Mouse (Mus musculus) left cerebral cortex, adult 2 months (tissue): ENCODE measurements around the gene Parp11. TPM values are rescaled to one million over a fixed set of nuclear protein-coding genes. Genes with fewer than 3 reads are reported as not detected.

ENCODE experiments used
- DNase-seq, 2 experiments: peaks; one replicate each; pipeline ENCODE4 v3.0.0; 2021 to 2022; ENCODE audit warnings: low spot score in 2 of 2, mixed read lengths in 1 of 2; ENCODE audit errors: extremely low spot score in 1 of 2
- H3K27ac ChIP-seq: fragments of 200-600 bp; 2 replicates; pipeline ENCODE4 v1.8.1; 2022
- H3K4me3 ChIP-seq: fragments of 200-600 bp; 2 replicates; pipeline ENCODE4 v1.8.1; 2022
- CTCF ChIP-seq: fragments of 200-600 bp; IDR thresholded peaks from 2 replicates; pipeline ENCODE4 v1.8.1; 2022; ENCODE audit warnings: antibody characterized with exemption, mild to moderate bottlenecking, moderate library complexity
- intact Hi-C: fragments of 180-260 bp; cut with DNase I; formaldehyde crosslinking; loops from one replicate; pipeline ENCODE4 v1.15.1; 2025
- total RNA-seq, 2 experiments: library from RNA; stranded (reverse); gene quantifications; 2 replicates each; pipeline ENCODE4 v1.2.3; 2021

The Parp11 gene
- total RNA-seq, 2 experiments from 2014 or later, result 32.8 to 34.7 TPM

GRCm38 (mm10) chr6:127466749-127467310 is 20.2 kb downstream of the Parp11 start:
- no peak overlapping the region for H3K4me3 ChIP-seq
- intact Hi-C loops, result no loop called here
- no peak for TF ChIP-seq CTCF
- no peak overlapping the region for H3K27ac ChIP-seq
- no peak for DNase-seq

DNA sequence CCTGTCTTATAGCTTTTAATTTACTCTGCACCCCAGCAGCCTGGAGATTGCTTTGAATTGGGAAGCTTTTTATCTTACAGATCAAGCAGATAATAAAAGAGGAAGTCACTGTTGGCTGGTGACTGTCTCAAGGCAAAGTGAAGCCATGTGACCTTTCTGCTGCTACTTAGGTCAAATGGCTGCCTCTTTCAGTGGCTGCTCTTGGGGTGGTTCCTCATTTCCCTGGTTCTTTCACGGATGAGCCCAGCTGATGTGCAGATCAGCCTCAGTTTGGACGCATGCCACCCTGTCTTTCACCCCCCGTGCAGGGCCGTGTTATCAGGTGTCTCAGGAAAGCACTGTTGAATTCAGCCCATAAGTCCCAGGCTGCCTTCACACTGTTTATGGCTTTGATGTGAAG is 25.4 kb downstream of the Parp11 start:
- no peak overlapping the region for H3K4me3 ChIP-seq
- H3K27ac ChIP-seq, result no peak overlapping the region
- no peak for TF ChIP-seq CTCF
- intact Hi-C loops, result no loop called here
- no peak for DNase-seq

GRCm38 (mm10) chr6:127473961-127474360 is 27.3 kb downstream of the Parp11 start:
- DNase-seq, result no peak
- no peak for TF ChIP-seq CTCF
- intact Hi-C loops, result no loop called here
- H3K4me3 ChIP-seq, result no peak overlapping the region
- H3K27ac ChIP-seq, result no peak overlapping the region

DNA sequence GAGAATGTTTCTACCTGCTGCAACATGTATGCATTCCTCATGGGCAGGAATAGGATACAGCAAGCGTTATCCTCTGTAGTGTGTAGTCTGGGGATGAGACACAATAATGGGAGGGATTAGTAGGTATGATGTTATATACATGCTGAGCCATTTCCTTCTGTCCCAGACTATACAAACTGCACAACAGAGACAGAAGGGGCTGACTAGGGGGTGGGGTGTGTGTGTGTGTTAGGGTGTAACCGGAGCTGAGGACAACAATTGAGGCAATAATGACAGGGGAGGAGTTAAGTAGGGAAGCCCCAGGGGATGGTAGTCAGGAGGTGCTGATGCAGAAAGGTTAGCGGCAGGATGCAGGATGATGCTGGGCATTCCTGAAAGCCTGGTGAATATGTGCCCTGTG is 28.6 kb downstream of the Parp11 start:
- H3K4me3 ChIP-seq, result no peak overlapping the region
- no peak for TF ChIP-seq CTCF
- no peak overlapping the region for H3K27ac ChIP-seq
- intact Hi-C loops, result no loop called here
- DNase-seq, result no peak

DNA sequence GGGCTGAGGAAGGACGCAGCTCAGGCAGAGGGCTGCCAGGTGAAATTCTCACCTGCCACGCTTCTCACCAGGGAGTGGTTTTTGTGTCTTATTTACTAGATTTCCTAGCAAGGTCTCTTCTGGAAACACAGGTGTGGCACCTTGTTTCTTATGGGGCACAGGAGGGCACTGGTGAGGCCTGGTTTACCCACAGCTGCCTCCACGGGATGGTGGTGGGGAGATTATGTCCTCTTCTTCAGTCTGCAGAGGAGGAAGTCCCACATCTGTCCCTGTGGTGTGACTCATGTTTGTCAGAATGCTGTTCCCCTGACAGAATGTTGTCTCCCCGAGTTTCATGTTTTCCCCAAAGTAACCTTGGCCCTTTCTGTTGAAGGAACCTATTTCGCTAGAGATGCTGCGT is 44.4 kb downstream of the Parp11 start:
- intact Hi-C loops, result no loop called here

GRCm38 (mm10) chr6:127492561-127492960 is 45.9 kb downstream of the Parp11 start:
- Histone ChIP-seq H3K4me3 (no peak overlapping the region), H3K27ac (no peak overlapping the region)
- no peak for TF ChIP-seq CTCF
- DNase-seq, result no peak
- intact Hi-C loops, result no loop called here

More for the DNA sequence above, 44.4 kb downstream of the Parp11 start:
- no peak for DNase-seq
- no peak for TF ChIP-seq CTCF
- H3K4me3 ChIP-seq, result no peak overlapping the region
- no peak overlapping the region for H3K27ac ChIP-seq

DNA sequence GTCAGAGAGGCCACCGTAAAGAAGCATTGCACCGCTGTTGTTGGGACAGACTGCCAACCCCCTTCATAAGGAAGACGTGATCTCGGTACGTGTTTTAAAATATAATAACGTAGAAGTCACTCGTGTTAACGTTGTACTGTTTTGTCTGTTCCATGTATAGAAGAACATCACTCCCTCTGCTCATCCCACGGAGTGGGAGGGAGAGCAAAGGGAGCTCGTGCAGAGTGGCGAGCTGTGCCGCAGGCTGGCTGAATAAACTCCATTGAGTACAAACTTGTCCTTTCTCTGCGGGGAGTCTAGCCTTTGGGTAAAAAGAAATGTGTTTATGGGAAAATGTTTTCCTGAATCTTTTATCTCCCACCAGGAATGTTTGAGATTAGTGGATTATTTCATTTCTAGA is 47.1 kb downstream of the Parp11 start:
- peak in 1 of 2 experiments; percentile 34 for DNase-seq
- intact Hi-C loops, result no loop called here
- no peak overlapping the region for H3K4me3 ChIP-seq
- no peak overlapping the region for H3K27ac ChIP-seq
- TF ChIP-seq CTCF, result no peak

DNA sequence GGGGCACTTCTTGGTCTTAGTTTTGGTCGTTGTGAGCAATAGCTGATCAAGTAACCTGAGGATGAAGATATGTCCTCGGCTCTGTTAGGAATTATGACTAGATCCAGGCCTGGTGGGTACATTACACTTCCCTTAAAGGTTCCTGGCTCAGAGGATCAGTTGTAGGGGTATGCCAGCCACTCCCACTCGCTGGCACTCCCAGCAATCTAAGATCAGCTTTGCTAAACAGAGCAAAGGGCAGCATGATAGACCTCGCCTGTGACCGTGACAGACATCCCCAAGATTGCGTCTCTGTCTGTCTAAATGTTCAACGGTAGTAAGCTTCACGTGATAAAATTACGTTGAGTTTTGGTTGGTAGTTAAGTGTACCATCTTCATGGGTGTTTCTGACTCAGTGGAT is 47.7 kb downstream of the Parp11 start:
- intact Hi-C loops, result no loop called here
- no peak for DNase-seq
- Histone ChIP-seq H3K4me3 (no peak overlapping the region), H3K27ac (no peak overlapping the region)
- TF ChIP-seq CTCF, result no peak

- DNase-seq, result no peak
- no peak overlapping the region for H3K4me3 ChIP-seq
- H3K27ac ChIP-seq, result no peak overlapping the region
- TF ChIP-seq CTCF, result no peak
- intact Hi-C loops, result no loop called here
Measured at GRCm38 (mm10) chr6:127495251-127495650, 48.6 kb downstream of the Parp11 start.

- no peak overlapping the region for H3K27ac ChIP-seq
- DNase-seq, result no peak
- intact Hi-C loops, result no loop called here
- no peak for TF ChIP-seq CTCF
- no peak overlapping the region for H3K4me3 ChIP-seq
Measured at GRCm38 (mm10) chr6:127495876-127496275, 49.2 kb downstream of the Parp11 start.

DNA sequence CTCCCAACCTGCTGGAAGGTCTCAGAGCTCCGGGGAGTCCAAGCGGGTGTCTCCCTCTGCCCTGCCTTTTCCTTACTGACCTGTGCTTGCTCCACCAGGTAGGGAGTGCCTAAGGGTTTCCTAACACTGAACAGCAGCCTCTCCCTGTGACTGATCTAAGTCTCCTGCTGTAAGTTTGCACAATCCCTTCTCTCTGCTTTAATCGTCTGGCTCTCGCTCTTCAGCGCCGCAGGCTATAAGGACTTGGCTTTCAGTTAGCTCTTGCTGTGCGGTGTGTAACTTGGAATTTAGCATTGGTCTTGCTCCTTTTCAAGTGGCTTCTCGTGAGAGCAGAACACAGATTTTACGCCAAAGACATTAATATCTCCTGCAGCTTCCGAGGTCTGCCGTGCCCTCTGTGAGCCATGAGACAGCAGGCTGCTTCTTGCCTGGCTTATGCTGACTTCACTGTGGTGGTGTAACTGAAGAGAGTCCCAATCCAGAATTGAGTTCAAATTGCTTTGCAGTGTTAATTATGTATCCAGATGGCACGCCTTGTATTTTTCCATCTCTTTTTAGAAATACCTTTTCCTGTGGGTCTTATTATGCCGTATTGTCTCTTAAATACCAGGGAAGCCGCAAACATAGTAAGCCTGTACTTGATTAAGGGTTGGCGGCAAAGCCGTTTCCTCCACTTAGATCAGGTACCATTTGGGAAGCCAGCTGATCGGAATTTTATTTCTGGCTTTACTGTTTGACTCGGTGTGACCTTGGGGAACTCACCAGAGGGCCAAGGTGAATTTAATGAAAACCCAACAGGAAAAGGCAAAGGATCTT is 50.4 kb downstream of the Parp11 start:
- Histone ChIP-seq H3K4me3 (no peak overlapping the region), H3K27ac (no peak overlapping the region)
- DNase-seq, result no peak
- TF ChIP-seq CTCF, result no peak
- intact Hi-C loops, result no loop called here

DNA sequence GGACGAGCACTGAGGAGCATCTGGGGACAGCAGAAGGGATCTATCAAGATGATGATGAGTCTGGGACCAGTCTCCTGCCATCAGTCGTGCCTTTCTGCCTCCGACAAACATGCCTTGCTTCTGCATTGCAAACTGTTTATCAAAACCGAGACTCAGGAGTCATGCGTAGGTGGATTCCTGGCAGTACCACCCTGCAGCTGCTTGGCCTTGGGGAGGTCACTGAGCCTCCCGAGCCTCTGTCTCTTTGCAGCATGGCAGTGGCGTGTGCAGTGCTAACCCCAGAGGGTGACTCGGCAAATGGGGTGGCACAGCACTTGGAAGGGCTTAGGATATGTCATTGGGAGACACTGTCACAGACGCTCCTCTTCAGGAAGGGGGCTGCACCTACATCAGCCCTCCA is 53.5 kb downstream of the Parp11 start:
- TF ChIP-seq CTCF, result no peak
- Histone ChIP-seq H3K4me3 (no peak overlapping the region), H3K27ac (no peak overlapping the region)
- intact Hi-C loops, result no loop called here
- no peak for DNase-seq

DNA sequence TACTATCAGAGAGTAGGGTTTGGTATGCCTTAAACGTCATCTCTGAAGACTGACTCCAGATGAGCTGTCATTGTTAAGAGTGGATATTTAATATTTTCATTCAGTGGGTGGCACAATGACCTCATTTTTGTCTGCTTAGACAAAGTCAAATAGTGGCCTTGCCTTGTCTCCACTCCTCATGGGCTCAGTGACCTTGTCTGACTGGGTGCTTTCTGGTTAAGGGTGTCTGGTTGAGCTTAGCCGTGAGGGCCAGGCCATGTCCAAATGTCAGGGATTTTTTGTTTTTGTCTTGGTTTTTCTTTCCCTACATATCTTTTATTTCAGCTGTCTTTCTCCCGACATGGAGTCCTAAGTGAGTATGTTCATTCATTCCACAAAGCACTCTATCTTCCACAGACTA is 54.2 kb downstream of the Parp11 start:
- DNase-seq, result no peak
- intact Hi-C loops, result no loop called here
- no peak overlapping the region for H3K27ac ChIP-seq
- TF ChIP-seq CTCF, result no peak
- H3K4me3 ChIP-seq, result no peak overlapping the region
